Mouse (Mus musculus): ENCODE results near the gene Vps13a.

The Vps13a gene

DNA sequence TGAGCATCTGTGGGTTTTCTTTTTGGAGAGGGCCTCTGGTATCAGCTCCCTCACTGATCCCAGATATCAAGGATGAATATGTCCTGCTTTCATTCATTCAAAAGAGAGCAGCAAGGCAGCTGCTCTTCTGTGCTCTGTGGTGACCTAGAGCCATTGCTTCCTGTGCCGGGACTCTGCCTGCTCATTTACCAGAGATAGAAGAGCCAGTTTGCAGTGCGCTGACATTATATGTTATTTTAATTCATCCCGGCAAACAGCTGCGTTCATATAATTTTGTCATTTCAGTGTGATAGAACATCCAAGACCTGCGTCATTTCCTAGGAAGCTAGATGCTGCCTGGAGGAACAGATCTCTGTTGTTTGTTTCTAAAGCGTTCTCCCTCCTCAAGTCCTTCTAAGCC, 203.9 kb downstream of the Vps13a start:
- DNase-seq: no peak
